Mouse (Mus musculus): ENCODE data around the gene Naa35.

Gene Naa35

DNA sequence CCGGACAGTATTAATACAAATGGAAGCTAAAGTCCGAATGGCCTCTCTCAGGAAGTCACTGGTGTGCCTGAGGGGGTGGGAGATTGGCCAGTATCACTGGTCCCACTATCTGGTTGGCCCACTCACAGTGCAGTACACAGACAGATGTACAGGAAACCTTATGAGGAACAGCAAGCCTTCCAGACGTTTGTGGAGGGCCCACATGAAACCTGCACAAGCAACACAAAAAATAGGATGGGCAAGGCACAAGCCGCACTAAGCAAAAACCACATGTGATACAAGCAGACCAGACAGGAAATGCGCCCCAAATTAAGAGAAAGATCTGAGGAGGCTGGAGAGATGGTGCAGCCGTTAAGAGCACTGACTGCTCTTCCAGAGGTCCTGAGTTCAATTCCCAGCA, 87.2 kb downstream of the Naa35 start:
- no peak for DNase-seq (ENCODE audit: low spot score)

DNA sequence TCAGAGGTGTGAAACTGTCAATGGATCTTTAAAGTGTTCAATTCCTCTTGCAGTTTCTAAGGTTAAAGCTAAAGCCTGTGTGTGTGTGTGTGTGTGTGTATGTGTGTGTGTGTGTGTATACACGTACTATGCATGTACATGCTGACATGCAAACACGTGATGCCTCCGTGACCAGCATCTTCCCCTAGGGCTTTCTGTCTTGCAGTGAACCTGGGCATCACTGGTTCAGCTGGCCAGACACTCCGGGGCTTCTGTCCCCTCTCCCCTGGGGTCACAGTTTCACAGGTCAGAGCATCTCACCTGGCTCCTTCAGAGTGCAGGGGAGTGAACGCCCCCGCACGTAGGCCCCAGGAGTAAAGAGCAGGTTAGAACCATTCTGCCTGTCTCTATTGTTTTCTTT, 88.5 kb downstream of the Naa35 start:
- no peak for DNase-seq (ENCODE audit: low spot score)

- no peak for DNase-seq (ENCODE audit: low spot score)
Observed at GRCm38 (mm10) chr13:59674215-59674614, 89.2 kb downstream of the Naa35 start.

DNA sequence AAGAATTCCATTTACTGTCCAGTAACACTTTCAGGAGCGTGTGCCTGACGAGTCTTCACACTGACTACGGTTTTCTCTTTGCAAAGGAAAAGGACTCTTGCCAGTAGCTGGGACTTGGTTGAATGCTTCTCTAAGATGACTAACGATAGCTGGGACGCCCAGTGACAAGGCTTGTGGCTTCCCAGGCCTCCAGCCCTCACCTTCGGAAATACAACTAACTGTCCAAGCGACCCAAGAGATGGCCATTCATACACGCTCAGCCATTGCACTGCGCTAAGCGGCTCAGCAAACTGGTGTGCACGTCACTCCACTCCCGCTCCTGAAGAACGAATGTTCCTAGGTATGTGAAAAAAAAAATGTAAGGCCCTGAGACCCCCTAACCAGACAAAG, 89.7 kb downstream of the Naa35 start:
- DNase-seq (ENCODE audit: low spot score), result no peak

DNA sequence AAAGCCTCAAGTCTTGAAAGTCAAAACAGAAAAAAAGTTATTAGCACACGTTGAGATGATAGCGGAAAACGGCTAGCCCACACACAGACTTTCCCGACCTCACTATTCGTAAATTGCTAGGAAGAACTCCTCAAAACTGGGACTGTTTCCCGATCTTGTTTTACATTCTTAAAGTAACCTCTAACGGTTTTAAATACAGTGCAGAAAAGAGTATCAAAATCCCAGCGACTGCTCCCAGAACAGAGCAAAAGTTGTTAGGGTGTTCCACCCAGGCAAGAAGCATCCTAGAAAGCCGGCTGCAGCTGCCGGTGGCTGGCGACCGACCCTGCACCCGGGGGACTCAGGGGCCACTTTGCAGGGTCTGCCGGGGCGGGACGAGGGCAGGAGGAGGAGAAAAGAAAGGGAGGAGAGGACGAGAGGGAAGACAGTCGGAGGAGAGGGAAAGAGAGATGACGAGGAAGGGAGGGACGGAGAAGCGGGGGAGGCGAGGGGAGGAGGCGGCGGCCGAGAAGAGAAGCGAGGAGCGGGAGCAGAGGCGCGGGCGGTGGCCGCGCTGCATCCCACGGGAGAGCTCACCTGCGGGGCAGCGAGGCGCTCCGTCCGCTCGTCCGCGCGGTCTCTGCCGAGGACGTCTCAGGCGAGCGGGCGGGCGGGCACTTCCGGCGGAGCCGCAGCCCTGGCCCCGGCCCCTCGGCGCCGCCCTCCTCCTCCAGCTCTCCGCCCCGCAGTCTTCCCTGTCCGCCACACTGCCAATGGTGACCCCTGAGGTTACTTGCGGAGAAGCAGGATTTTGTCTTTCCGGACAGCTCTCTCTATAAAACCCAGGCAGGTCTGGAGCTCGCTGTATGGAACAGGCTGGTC, 90.3 kb downstream of the Naa35 start, which contains the start of gene Golm1:
Golm1 (minus strand) TSS at position 661 of the 861 bp plus-strand sequence.
- peak; percentile 76 for DNase-seq (ENCODE audit: low spot score)

- DNase-seq (ENCODE audit: low spot score), result no peak
Observed at GRCm38 (mm10) chr13:59676316-59677229, 91.5 kb downstream of the Naa35 start.

DNA sequence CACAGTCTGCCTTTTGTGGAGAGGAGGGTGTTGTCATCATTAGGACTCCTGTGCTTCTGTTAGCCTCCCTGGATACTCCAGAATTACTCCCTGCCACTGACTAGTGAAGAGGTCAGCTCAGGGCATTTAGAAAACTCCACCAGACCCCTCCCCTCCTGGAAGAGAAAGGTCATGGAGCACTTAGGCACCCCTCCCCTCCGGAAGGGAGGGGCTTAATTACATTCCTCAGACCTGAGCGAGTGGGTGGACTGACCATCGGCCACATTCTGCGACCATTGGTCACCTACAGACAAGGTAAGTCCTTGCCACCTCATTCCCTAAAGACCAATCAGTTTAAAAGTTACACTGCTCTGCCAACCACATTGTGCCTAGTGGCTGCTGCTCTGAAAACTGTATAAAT, 94.2 kb downstream of the Naa35 start:
- DNase-seq (ENCODE audit: low spot score), result no peak

DNA sequence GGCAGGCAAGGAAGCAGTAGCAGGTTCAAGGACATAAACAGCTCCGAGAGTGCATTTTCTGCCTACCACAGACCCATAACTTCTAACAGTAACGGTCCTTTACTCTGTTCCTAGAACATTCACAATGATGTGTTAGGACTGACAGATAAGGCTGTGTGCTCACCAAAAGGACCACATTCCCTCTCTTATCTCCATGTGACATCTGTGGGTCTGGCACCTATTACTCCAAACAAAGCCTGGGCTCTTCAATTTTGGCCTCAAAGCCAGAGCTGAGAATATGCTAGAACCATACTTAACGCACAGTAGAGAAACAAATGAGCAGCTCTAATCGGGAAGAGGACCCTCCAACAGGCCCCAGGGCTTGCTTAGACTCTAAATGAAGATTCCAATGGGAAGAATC, 94.8 kb downstream of the Naa35 start:
- no peak for DNase-seq (ENCODE audit: low spot score)

- no peak for DNase-seq (ENCODE audit: low spot score)
Observed at GRCm38 (mm10) chr13:59682629-59683028, 97.6 kb downstream of the Naa35 start.

GRCm38 (mm10) chr13:59685236-59685635, 100.2 kb downstream of the Naa35 start:
- DNase-seq (ENCODE audit: low spot score), result no peak
